Mouse (Mus musculus) testis, adult 2 months (tissue): Measurements from ENCODE around the gene Cdh1. TPM values are rescaled to one million over a fixed set of nuclear protein-coding genes. Genes with fewer than 3 reads are reported as not detected.

Experiments used
- H3K27ac ChIP-seq: fragments of 200-500 bp; 2 replicates; pipeline ENCODE4 v1.5.1; 2012; ENCODE audit warnings: low read depth, low read length; ENCODE audit not compliant: control insufficient read depth, insufficient read depth
- H3K27me3 ChIP-seq: fragments of 200-500 bp; 2 replicates; pipeline ENCODE4 v1.6.1; 2012; ENCODE audit warnings: mild to moderate bottlenecking, low read length, moderate library complexity; ENCODE audit not compliant: control insufficient read depth, insufficient read depth
- H3K36me3 ChIP-seq: fragments of 200-500 bp; 2 replicates; pipeline ENCODE4 v1.6.1; 2012; ENCODE audit warnings: mild to moderate bottlenecking, low read length; ENCODE audit not compliant: control insufficient read depth, insufficient read depth
- H3K4me1 ChIP-seq: fragments of 200-500 bp; 2 replicates; pipeline ENCODE4 v1.6.1; 2012; ENCODE audit warnings: low read length; ENCODE audit not compliant: control insufficient read depth, insufficient read depth
- H3K4me3 ChIP-seq: fragments of 200-500 bp; 2 replicates; pipeline ENCODE4 v1.5.1; 2012; ENCODE audit warnings: low read depth, mild to moderate bottlenecking, low read length, moderate library complexity, mixed read lengths; ENCODE audit not compliant: control insufficient read depth
- CTCF ChIP-seq: fragments of 200-500 bp; IDR thresholded peaks from 2 replicates; pipeline ENCODE4 v1.5.1; 2012; ENCODE audit warnings: low read depth, mild to moderate bottlenecking, inconsistent platforms, low read length, moderate library complexity; ENCODE audit not compliant: control insufficient read depth, insufficient read depth, insufficient replicate concordance
- POLR2A ChIP-seq: fragments of 200-500 bp; IDR thresholded peaks from 2 replicates; pipeline ENCODE4 v1.6.1; 2012; ENCODE audit warnings: low read depth, mild to moderate bottlenecking, inconsistent platforms, low read length, moderate library complexity; ENCODE audit not compliant: control insufficient read depth
- polyA plus RNA-seq: library from polyadenylated mRNA; depleted of rRNA; stranded (reverse); fragments of >200 nt; gene quantifications from 2 replicates; pipeline ENCODE4 v1.2.3, GENCODE M21; 2012

The Cdh1 gene
- polyA plus RNA-seq, 1 experiment: 0.48 TPM

GRCm38 (mm10) chr8:106609076-106609903, 6.1 kb downstream of the Cdh1 start:
- H3K4me1 ChIP-seq: no peaks in the 10 kb centered on the region; the same call in 1 of the 2 replicates
- no peak overlapping the region for H3K4me3 ChIP-seq
- H3K27me3 ChIP-seq: no peaks in the 10 kb centered on the region
- no peak overlapping the region for H3K27ac ChIP-seq
- TF ChIP-seq CTCF (no peak), POLR2A (no peak)
- no peaks in the 10 kb centered on the region for H3K36me3 ChIP-seq

GRCm38 (mm10) chr8:106610958-106611640, 7.9 kb downstream of the Cdh1 start:
- Histone ChIP-seq H3K27me3 (no peaks in the 10 kb centered on the region), H3K36me3 (no peaks in the 10 kb centered on the region), H3K27ac (no peak overlapping the region), H3K4me1 (no peaks in the 10 kb centered on the region), H3K4me3 (no peak overlapping the region)
- no peak for TF ChIP-seq POLR2A
- TF ChIP-seq CTCF: no peak

- Histone ChIP-seq H3K36me3 (no peaks in the 10 kb centered on the region), H3K4me3 (no peak overlapping the region), H3K4me1 (no peaks in the 10 kb centered on the region), H3K27ac (no peak overlapping the region), H3K27me3 (no peaks in the 10 kb centered on the region)
- no peak for TF ChIP-seq POLR2A
- TF ChIP-seq CTCF: no peak
These were observed 8.9 kb downstream of the Cdh1 start for GRCm38 (mm10) chr8:106612047-106612446.

- Histone ChIP-seq H3K27ac (no peak overlapping the region), H3K4me1 (no peaks in the 10 kb centered on the region), H3K4me3 (no peak overlapping the region), H3K36me3 (no peaks in the 10 kb centered on the region), H3K27me3 (no peaks in the 10 kb centered on the region)
- no peak for TF ChIP-seq CTCF
- no peak for TF ChIP-seq POLR2A
These were observed 11.6 kb downstream of the Cdh1 start for GRCm38 (mm10) chr8:106614704-106615103.

GRCm38 (mm10) chr8:106615661-106616299, 12.6 kb downstream of the Cdh1 start:
- H3K4me3 ChIP-seq: no peak overlapping the region
- H3K4me1 ChIP-seq: no peaks in the 10 kb centered on the region
- no peaks in the 10 kb centered on the region for H3K36me3 ChIP-seq
- TF ChIP-seq POLR2A (no peak), CTCF (no peak)
- no peaks in the 10 kb centered on the region for H3K27me3 ChIP-seq
- H3K27ac ChIP-seq: no peak overlapping the region

- H3K4me3 ChIP-seq: no peak overlapping the region
- H3K4me1 ChIP-seq: no peaks in the 10 kb centered on the region
- H3K27ac ChIP-seq: no peak overlapping the region
- no peaks in the 10 kb centered on the region for H3K36me3 ChIP-seq
- TF ChIP-seq CTCF (no peak), POLR2A (no peak)
- H3K27me3 ChIP-seq: no peaks in the 10 kb centered on the region
These were observed 13.5 kb downstream of the Cdh1 start for GRCm38 (mm10) chr8:106616679-106617078.

- Histone ChIP-seq H3K36me3 (no peaks in the 10 kb centered on the region), H3K27ac (no peak overlapping the region), H3K4me3 (no peak overlapping the region), H3K4me1 (no peaks in the 10 kb centered on the region), H3K27me3 (no peaks in the 10 kb centered on the region)
- TF ChIP-seq CTCF: no peak
- TF ChIP-seq POLR2A: no peak
These were observed 14.0 kb downstream of the Cdh1 start for GRCm38 (mm10) chr8:106617196-106617595.
